Mouse (Mus musculus) E14TG2a.4 (cell line): Measurements from ENCODE around the gene Kcp.

Source experiments
- CTCF ChIP-seq: conservative IDR thresholded peaks from 2 replicates; pipeline ENCODE4 v1.5.1; 2014; ENCODE audit warnings: low read length
- NANOG ChIP-seq: IDR thresholded peaks from 2 replicates; pipeline ENCODE4 v1.6.1; 2014; ENCODE audit warnings: borderline replicate concordance, low read length, mixed read lengths

GRCm38 (mm10) chr6:29552526-29552925 lies 44.8 kb upstream of the Kcp start:
- TF ChIP-seq CTCF (no peak), NANOG (no peak)
